8 mouse cellular contexts compared by ENCODE assay signal in genomic region chr9:121605414-121606278, GRCm38 (mm10). TPM values are rescaled to one million over a fixed set of nuclear protein-coding genes. Genes with fewer than 3 reads are reported as not detected.
A peak's percentile ranks its signal among the peaks of the same experiment; 100 is the strongest.
DNase-seq lines count a peak whose midpoint lies in the region; ATAC-seq and TF ChIP-seq lines count a peak whose summit lies in the region.

No protein-coding gene starts in this region.

- H3K36me3 ChIP-seq in kidney, adult 2 months (ENCODE audit: control insufficient read depth, insufficient read depth, low read length) = no peaks in the 10 kb centered on the region
- no peaks in the 10 kb centered on the region for H3K36me3 ChIP-seq in limb, embryonic 10.5 days
- H3K36me3 ChIP-seq in stomach, embryonic 16.5 days (ENCODE audit: control insufficient read depth, insufficient read depth, low read length) = no peaks in the 10 kb centered on the region

- H3K4me2 ChIP-seq in stomach, embryonic 16.5 days (ENCODE audit: low read depth, low read length) = no peak overlapping the region

- peak; percentile 32 for DNase-seq in 3134 (ENCODE audit: extremely low read depth, insufficient read length, low spot score)
- peak; percentile 81 for DNase-seq in adrenal gland, postnatal 10 days
- DNase-seq in embryo, embryonic 9.5 days (ENCODE audit: extremely low spot score) = peak; percentile 81
- peak; percentile 69 to 86 for DNase-seq in heart, adult 18-20 months
- DNase-seq in kidney, adult 2 months = peak; percentile 72
- peak; percentile 82 for DNase-seq in limb, embryonic 10.5 days (ENCODE audit: low spot score)
- DNase-seq in neural tube, embryonic 10.5 days (ENCODE audit: extremely low spot score, low spot score) = peak; percentile 85

- no peaks in the 10 kb centered on the region for H3K9me3 ChIP-seq in limb, embryonic 10.5 days (replicated peaks)
- no peaks in the 10 kb centered on the region for H3K9me3 ChIP-seq in stomach, embryonic 16.5 days (replicated peaks; ENCODE audit: control insufficient read depth, low read length)

- H3K4me1 ChIP-seq in kidney, adult 2 months (ENCODE audit: control insufficient read depth, insufficient read depth, low read length) = no peaks in the 10 kb centered on the region
- peaks cover 12% of the 10 kb centered on the region for H3K4me1 ChIP-seq in limb, embryonic 10.5 days
- H3K4me1 ChIP-seq in stomach, embryonic 16.5 days (ENCODE audit: control insufficient read depth, insufficient read depth, low read length) = 0 out of 2 replicates have a peak, but pooled peaks cover 10% of the 10 kb centered on the region

- no peak for TF ChIP-seq POLR2A in kidney, adult 2 months (IDR thresholded peaks at IDR 0.05; ENCODE audit: low read depth, low read length)

- ATAC-seq in stomach, embryonic 16.5 days (ENCODE audit: insufficient read depth, low FRiP score) = peak; percentile 71; the same call in 1 of the 2 replicates

- no peak overlapping the region for H3K27ac ChIP-seq in kidney, adult 2 months (ENCODE audit: insufficient read depth, low read depth, low read length)
- H3K27ac ChIP-seq in limb, embryonic 10.5 days = no peak overlapping the region
- H3K27ac ChIP-seq in stomach, embryonic 16.5 days (ENCODE audit: low read length) = no peak overlapping the region

- H3K9ac ChIP-seq in stomach, embryonic 16.5 days (ENCODE audit: low read length) = no peak overlapping the region

- no peaks in the 10 kb centered on the region for H3K27me3 ChIP-seq in kidney, adult 2 months (replicated peaks; ENCODE audit: control insufficient read depth, insufficient read depth, low read length)
- 0 out of 2 replicates have a peak, but pooled peaks cover 4% of the 10 kb centered on the region for H3K27me3 ChIP-seq in limb, embryonic 10.5 days (ENCODE audit: low read depth, poor library complexity, severe bottlenecking)
- H3K27me3 ChIP-seq in stomach, embryonic 16.5 days (ENCODE audit: control insufficient read depth, insufficient read depth, low read length) = no peaks in the 10 kb centered on the region

- WGBS in kidney, adult 2 months = 52% methylated on average over 12 of the region's 12 CpGs
- 68% methylated on average over 12 of the region's 12 CpGs for WGBS in limb, embryonic 10.5 days
- WGBS in stomach, embryonic 16.5 days = 54% methylated on average over 12 of the region's 12 CpGs

- H3K4me3 ChIP-seq in kidney, adult 2 months (ENCODE audit: insufficient read depth, low read depth, low read length) = no peak overlapping the region
- H3K4me3 ChIP-seq in limb, embryonic 10.5 days = no peak overlapping the region
- no peak overlapping the region for H3K4me3 ChIP-seq in stomach, embryonic 16.5 days (replicated peaks; ENCODE audit: low read length)

- TF ChIP-seq CTCF in kidney, adult 2 months (conservative IDR thresholded peaks at IDR 0.05; ENCODE audit: insufficient read depth, insufficient read length, low read depth, low read length) = peak; percentile 96

RNA-seq across cellular contexts. Expression of gene Lyzl4, which starts 36.2 kb away (rescaled TPM):
- under 1 TPM in 1 of 2 experiments, not detected in 1; 0.48 TPM for total RNA-seq in adrenal gland, postnatal 10 days (2021)
- total RNA-seq in heart, adult 18-20 months (2021) = not detected
- polyA plus RNA-seq in kidney, adult 2 months (2012; rRNA removed) = 0.11 TPM in 1 of 2 replicates, not detected in the other
- not detected in 2 replicates for polyA plus RNA-seq in limb, embryonic 10.5 days (2016; fragmentation: Nextera tagmentation; extraction: Ambion mirVana)
- 0.41 TPM in 1 of 2 replicates, not detected in the other for polyA plus RNA-seq in stomach, embryonic 16.5 days (2015; fragmentation: Nextera tagmentation; extraction: Ambion mirVana)

RNA-seq across cellular contexts. Expression of gene Vipr1, which starts 36.9 kb away (rescaled TPM):
- 1 to 10 TPM; 2.8 to 5.2 TPM for total RNA-seq in adrenal gland, postnatal 10 days (2021)
- 1 to 10 TPM; 1.3 to 1.7 TPM for total RNA-seq in heart, adult 18-20 months (2021)
- polyA plus RNA-seq in kidney, adult 2 months (2012; rRNA removed) = 2.0 and 5.4 TPM in 2 replicates
- polyA plus RNA-seq in limb, embryonic 10.5 days (2016; fragmentation: Nextera tagmentation; extraction: Ambion mirVana) = 0.14 and 0.49 TPM in 2 replicates
- polyA plus RNA-seq in stomach, embryonic 16.5 days (2015; fragmentation: Nextera tagmentation; extraction: Ambion mirVana) = 0.82 and 1.0 TPM in 2 replicates

Comparison
In these comparisons a context has a peak if more than half of its experiments do, and no peak if none do; other contexts are left out.
1. DNase-seq: peak in every context shown above with its lines; median percentile 85 in neural tube, embryonic 10.5 days; 82 in limb, embryonic 10.5 days; 81 in adrenal gland, postnatal 10 days; 81 in embryo, embryonic 9.5 days; 78 in heart, adult 18-20 months; 72 in kidney, adult 2 months; 32 in 3134.